In genomic region chr12:15659332-15659731, GRCm38 (mm10) we compare ENCODE assay signal across 26 mouse cellular contexts.
DNase-seq lines count a peak whose midpoint lies in the region; ATAC-seq and TF ChIP-seq lines count a peak whose summit lies in the region.
"Had no signal": no experiment of that assay in that cellular context is flagged by ENCODE, and none has a peak within 500 bp of the region (broad histone marks: within the 10 kb centered on the region; RNA-seq: fewer than 3 reads in every experiment).

No protein-coding gene starts in this region.

- TF ChIP-seq POLR2A in brain, embryonic 14.5 days (IDR thresholded peaks at IDR 0.05; ENCODE audit: borderline replicate concordance, extremely low read depth, insufficient read depth, insufficient read length, poor library complexity, severe bottlenecking) = no peak

- 40% methylated on average over 2 of the region's 2 CpGs for WGBS in lung, embryonic 14.5 days
- 41% methylated on average over 2 of the region's 2 CpGs for WGBS in lung, embryonic 16.5 days
- 88% methylated on average over 2 of the region's 2 CpGs for whole genome bisulfite sequencing in hindbrain, embryonic 11.5 days

- no peaks in the 10 kb centered on the region for H3K27me3 ChIP-seq in lung, embryonic 14.5 days (ENCODE audit: insufficient read depth, low read length)
- no peaks in the 10 kb centered on the region for H3K27me3 ChIP-seq in lung, embryonic 16.5 days (ENCODE audit: control insufficient read depth, insufficient read depth, low read depth, low read length)
- H3K27me3 ChIP-seq in hindbrain, embryonic 11.5 days (ENCODE audit: control insufficient read depth, insufficient read depth, low read length) = no peaks in the 10 kb centered on the region
- H3K27me3 ChIP-seq: embryonic facial prominence, embryonic 12.5 days; embryonic facial prominence, embryonic 15.5 days; forebrain, embryonic 12.5 days had no signal

- no peak overlapping the region for H3K4me2 ChIP-seq in lung, embryonic 14.5 days
- no peak overlapping the region for H3K4me2 ChIP-seq in lung, embryonic 16.5 days (ENCODE audit: low read depth, low read length)
- no peak overlapping the region for H3K4me2 ChIP-seq in hindbrain, embryonic 11.5 days (replicated peaks; ENCODE audit: low read depth, low read length)
- H3K4me2 ChIP-seq: embryonic facial prominence, embryonic 12.5 days; embryonic facial prominence, embryonic 15.5 days; forebrain, embryonic 12.5 days had no signal

- H3K9ac ChIP-seq in lung, embryonic 14.5 days = no peak overlapping the region
- no peak overlapping the region for H3K9ac ChIP-seq in lung, embryonic 16.5 days (ENCODE audit: low read length)
- no peak overlapping the region for H3K9ac ChIP-seq in hindbrain, embryonic 11.5 days (ENCODE audit: low read depth, low read length)
- H3K9ac ChIP-seq: embryonic facial prominence, embryonic 12.5 days; embryonic facial prominence, embryonic 15.5 days; forebrain, embryonic 12.5 days had no signal

- no peaks in the 10 kb centered on the region for H3K4me1 ChIP-seq in lung, embryonic 14.5 days (ENCODE audit: insufficient read depth)
- H3K4me1 ChIP-seq in lung, embryonic 16.5 days (replicated peaks; ENCODE audit: control insufficient read depth, insufficient read depth, low read length) = no peaks in the 10 kb centered on the region; the same call in 1 of the 2 replicates
- H3K4me1 ChIP-seq in hindbrain, embryonic 11.5 days (replicated peaks; ENCODE audit: control insufficient read depth, insufficient read depth, low read length) = no peaks in the 10 kb centered on the region
- H3K4me1 ChIP-seq: embryonic facial prominence, embryonic 12.5 days; forebrain, embryonic 10.5 days; forebrain, embryonic 12.5 days had no signal

- H3K4me3 ChIP-seq in lung, embryonic 14.5 days (ENCODE audit: low read depth, low read length) = no peak overlapping the region
- no peak overlapping the region for H3K4me3 ChIP-seq in lung, embryonic 16.5 days (ENCODE audit: low read length)
- H3K4me3 ChIP-seq in hindbrain, embryonic 11.5 days (ENCODE audit: low read depth, low read length) = no peak overlapping the region
- H3K4me3 ChIP-seq: embryonic facial prominence, embryonic 12.5 days; embryonic facial prominence, embryonic 15.5 days; erythroblast, embryonic 14.5 days; forebrain, embryonic 10.5 days; forebrain, embryonic 12.5 days had no signal

- H3K36me3 ChIP-seq in lung, embryonic 14.5 days (ENCODE audit: insufficient read depth) = no peaks in the 10 kb centered on the region
- no peaks in the 10 kb centered on the region for H3K36me3 ChIP-seq in lung, embryonic 16.5 days (ENCODE audit: control insufficient read depth, insufficient read depth, low read length)
- no peaks in the 10 kb centered on the region for H3K36me3 ChIP-seq in hindbrain, embryonic 11.5 days (ENCODE audit: control insufficient read depth, insufficient read depth, low read length)
- H3K36me3 ChIP-seq: embryonic facial prominence, embryonic 12.5 days; embryonic facial prominence, embryonic 15.5 days; forebrain, embryonic 10.5 days; forebrain, embryonic 12.5 days had no signal

- H3K27ac ChIP-seq in lung, embryonic 14.5 days (ENCODE audit: low read depth) = no peak overlapping the region
- H3K27ac ChIP-seq in lung, embryonic 16.5 days (ENCODE audit: low read length) = peak overlapping the region; percentile 36
- no peak overlapping the region for H3K27ac ChIP-seq in hindbrain, embryonic 11.5 days (ENCODE audit: low read depth, low read length)
- H3K27ac ChIP-seq: embryonic facial prominence, embryonic 12.5 days; embryonic facial prominence, embryonic 15.5 days; forebrain, embryonic 10.5 days; forebrain, embryonic 12.5 days had no signal

- H3K9me3 ChIP-seq in lung, embryonic 14.5 days (ENCODE audit: low read depth, low read length) = no peaks in the 10 kb centered on the region
- H3K9me3 ChIP-seq in lung, embryonic 16.5 days (ENCODE audit: control insufficient read depth, low read length) = no peaks in the 10 kb centered on the region
- H3K9me3 ChIP-seq in hindbrain, embryonic 11.5 days (ENCODE audit: control insufficient read depth, low read length) = no peaks in the 10 kb centered on the region
- H3K9me3 ChIP-seq: embryonic facial prominence, embryonic 12.5 days; embryonic facial prominence, embryonic 15.5 days; forebrain, embryonic 10.5 days; forebrain, embryonic 12.5 days had no signal

- no peak for TF ChIP-seq CTCF in lung, embryonic 14.5 days (IDR thresholded peaks at IDR 0.05; ENCODE audit: low read depth)
- no peak for TF ChIP-seq CTCF in brain, embryonic 14.5 days (IDR thresholded peaks at IDR 0.05; ENCODE audit: borderline replicate concordance, extremely low read depth, insufficient read depth, insufficient read length)

- peak; percentile 19 for DNase-seq in lung, embryonic 14.5 days
- no peak for DNase-seq in lung, postnatal 4 days
- no peak for DNase-seq in lung, postnatal 36 days
- DNase-seq in NIH3T3 (ENCODE audit: low read depth) = peak; percentile 50
- DNase-seq in brain, embryonic 14.5 days (ENCODE audit: low read depth) = peak; percentile 21
- DNase-seq in hindbrain, embryonic 11.5 days (ENCODE audit: low spot score) = no peak
- DNase-seq: adrenal gland, adult 8-10 months; adrenal gland, postnatal 14 days; adrenal gland, postnatal 36 days; cerebellum, adult 11 months; cerebellum, adult 18-20 months; cerebellum, adult 8-10 months; cerebellum, adult 9-11 months; cerebellum, postnatal 14 days; cerebellum, postnatal 36 days; embryo, embryonic 11 days had no signal

- no peak for ATAC-seq in lung, embryonic 14.5 days (ENCODE audit: insufficient read depth)
- peak; percentile 62 for ATAC-seq in lung, embryonic 16.5 days (ENCODE audit: low read depth)
- ATAC-seq in hindbrain, embryonic 11.5 days (ENCODE audit: low FRiP score) = no peak
- ATAC-seq: activated CD4-positive, CD25-positive, alpha-beta regulatory T cell, adult 4 months; forebrain, embryonic 14.5 days; forebrain, embryonic 16.5 days; Patski had no signal

Comparison
In these comparisons a context has a peak if more than half of its experiments do, and no peak if none do; other contexts are left out.
1. DNase-seq: peak in lung, embryonic 14.5 days (single experiment), NIH3T3 (single experiment) and brain, embryonic 14.5 days (single experiment); none in lung, postnatal 4 days (0 of 2), lung, postnatal 36 days (single experiment) and hindbrain, embryonic 11.5 days (single experiment).